Mouse (Mus musculus) E14TG2a.4 (cell line): ENCODE results near the gene Lmo4.

Experiments used
- H3K27me3 ChIP-seq: 2 replicates; pipeline ENCODE4 v1.6.1; 2014; ENCODE audit warnings: low read length, control low read depth; ENCODE audit not compliant: insufficient read depth
- H3K36me3 ChIP-seq: 2 replicates; pipeline ENCODE4 v1.6.1; 2014; ENCODE audit warnings: low read length, control low read depth; ENCODE audit not compliant: insufficient read depth
- H3K4me1 ChIP-seq: replicated peaks from 2 replicates; pipeline ENCODE4 v1.6.1; 2014; ENCODE audit warnings: low read depth, low read length, control low read depth
- H3K4me3 ChIP-seq: replicated peaks from 2 replicates; pipeline ENCODE4 v1.5.1; 2014; ENCODE audit warnings: mild to moderate bottlenecking, low read length
- H3K9me3 ChIP-seq: 2 replicates; pipeline ENCODE4 v1.6.1; 2014; ENCODE audit warnings: low read length, control low read depth
- CTCF ChIP-seq: conservative IDR thresholded peaks from 2 replicates; pipeline ENCODE4 v1.5.1; 2014; ENCODE audit warnings: low read length
- NANOG ChIP-seq: IDR thresholded peaks from 2 replicates; pipeline ENCODE4 v1.6.1; 2014; ENCODE audit warnings: borderline replicate concordance, low read length, mixed read lengths
- POU5F1 ChIP-seq: IDR thresholded peaks from 2 replicates; pipeline ENCODE4 v1.6.1; 2014; ENCODE audit warnings: low read length, borderline replicate concordance

Gene Lmo4

GRCm38 (mm10) chr3:144153395-144153794, 51.6 kb downstream of the Lmo4 start:
- Histone ChIP-seq H3K4me3 (no peak overlapping the region), H3K27me3 (no peaks in the 10 kb centered on the region), H3K4me1 (0 out of 2 replicates have a peak, but pooled peaks cover 6% of the 10 kb centered on the region), H3K36me3 (no peaks in the 10 kb centered on the region), H3K9me3 (no peaks in the 10 kb centered on the region)
- TF ChIP-seq POU5F1 (no peak), CTCF (no peak)

- H3K36me3 ChIP-seq, result no peaks in the 10 kb centered on the region
- 0 out of 2 replicates have a peak, but pooled peaks cover 3% of the 10 kb centered on the region for H3K4me1 ChIP-seq
- no peaks in the 10 kb centered on the region for H3K27me3 ChIP-seq
- H3K4me3 ChIP-seq, result no peak overlapping the region
- TF ChIP-seq CTCF (no peak), NANOG (no peak), POU5F1 (no peak)
- H3K9me3 ChIP-seq, result no peaks in the 10 kb centered on the region
Measured at GRCm38 (mm10) chr3:144151001-144151400, 54.0 kb downstream of the Lmo4 start.

GRCm38 (mm10) chr3:144148234-144148633, 56.8 kb downstream of the Lmo4 start:
- Histone ChIP-seq H3K27me3 (no peaks in the 10 kb centered on the region), H3K36me3 (no peaks in the 10 kb centered on the region), H3K4me1 (no peaks in the 10 kb centered on the region), H3K9me3 (no peaks in the 10 kb centered on the region), H3K4me3 (no peak overlapping the region)
- no peak for TF ChIP-seq NANOG
- TF ChIP-seq CTCF, result no peak
- TF ChIP-seq POU5F1, result no peak

GRCm38 (mm10) chr3:144147244-144147643, 57.8 kb downstream of the Lmo4 start:
- H3K9me3 ChIP-seq, result no peaks in the 10 kb centered on the region
- H3K4me3 ChIP-seq, result no peak overlapping the region
- TF ChIP-seq POU5F1, result no peak
- no peak for TF ChIP-seq NANOG
- TF ChIP-seq CTCF, result no peak
- H3K36me3 ChIP-seq, result no peaks in the 10 kb centered on the region
- H3K4me1 ChIP-seq, result no peaks in the 10 kb centered on the region
- no peaks in the 10 kb centered on the region for H3K27me3 ChIP-seq

- no peaks in the 10 kb centered on the region for H3K27me3 ChIP-seq
- H3K4me3 ChIP-seq, result no peak overlapping the region
- no peaks in the 10 kb centered on the region for H3K9me3 ChIP-seq
- H3K4me1 ChIP-seq, result no peaks in the 10 kb centered on the region
- no peaks in the 10 kb centered on the region for H3K36me3 ChIP-seq
- TF ChIP-seq POU5F1 (no peak), NANOG (no peak), CTCF (no peak)
Measured at GRCm38 (mm10) chr3:144144066-144144465, 61.0 kb downstream of the Lmo4 start.

GRCm38 (mm10) chr3:144142939-144143338, 62.1 kb downstream of the Lmo4 start:
- Histone ChIP-seq H3K4me1 (no peaks in the 10 kb centered on the region), H3K9me3 (no peaks in the 10 kb centered on the region), H3K36me3 (no peaks in the 10 kb centered on the region), H3K4me3 (no peak overlapping the region), H3K27me3 (no peaks in the 10 kb centered on the region)
- no peak for TF ChIP-seq CTCF
- TF ChIP-seq POU5F1, result no peak
- TF ChIP-seq NANOG, result no peak

- Histone ChIP-seq H3K36me3 (no peaks in the 10 kb centered on the region), H3K4me1 (no peaks in the 10 kb centered on the region), H3K9me3 (no peaks in the 10 kb centered on the region), H3K27me3 (no peaks in the 10 kb centered on the region), H3K4me3 (no peak overlapping the region)
- TF ChIP-seq POU5F1, result no peak
- TF ChIP-seq NANOG, result no peak
- TF ChIP-seq CTCF, result no peak
Measured at GRCm38 (mm10) chr3:144141786-144142185, 63.2 kb downstream of the Lmo4 start.

GRCm38 (mm10) chr3:144140816-144141215, 64.2 kb downstream of the Lmo4 start:
- Histone ChIP-seq H3K9me3 (no peaks in the 10 kb centered on the region), H3K36me3 (no peaks in the 10 kb centered on the region), H3K4me1 (no peaks in the 10 kb centered on the region), H3K27me3 (no peaks in the 10 kb centered on the region), H3K4me3 (no peak overlapping the region)
- TF ChIP-seq CTCF (no peak), POU5F1 (no peak), NANOG (no peak)

- Histone ChIP-seq H3K27me3 (0 out of 2 replicates have a peak, but pooled peaks cover 2% of the 10 kb centered on the region), H3K4me3 (no peak overlapping the region), H3K4me1 (no peaks in the 10 kb centered on the region), H3K36me3 (no peaks in the 10 kb centered on the region), H3K9me3 (no peaks in the 10 kb centered on the region)
- no peak for TF ChIP-seq CTCF
- no peak for TF ChIP-seq NANOG
- TF ChIP-seq POU5F1, result no peak
Measured at GRCm38 (mm10) chr3:144138659-144139058, 66.4 kb downstream of the Lmo4 start.
